Mouse (Mus musculus) gastrocnemius, postnatal 10 days (tissue): Measurements from ENCODE around the gene Kcnj12. TPM values are rescaled to one million over a fixed set of nuclear protein-coding genes. Genes with fewer than 3 reads are reported as not detected.
A peak's percentile ranks its signal among the peaks of the same experiment; 100 is the strongest.

Experiments used
- DNase-seq: peaks from one replicate; pipeline ENCODE4 v3.0.0; 2021; ENCODE audit warnings: mixed read lengths
- long read RNA-seq, 2 experiments: library from polyadenylated mRNA; stranded (forward); transcript quantifications; one replicate each; pipeline ENCODE4 v2.0.0; 2021
- total RNA-seq, 2 experiments: library from RNA; stranded (reverse); gene quantifications; 2 replicates each; pipeline ENCODE4 v1.2.3; 2021

Kcnj12 gene
- 10 to 100 TPM; 21.6 to 33.9 TPM for total RNA-seq
- long read RNA-seq, experiment 1, transcript Kcnj12-202 (2 exons, 2,291 nt) = major isoform, 31 of 45 reads
- long read RNA-seq, experiment 1, partial matches to known transcripts = 9 of 45 reads
- long read RNA-seq, experiment 1, other reads (novel, unspliced or antisense) = 5 of 45 reads
- long read RNA-seq, experiment 2, transcript Kcnj12-202 (2 exons, 2,291 nt) = major isoform, 19 of 24 reads
- long read RNA-seq, experiment 2, partial matches to known transcripts = 0 of 24 reads
- long read RNA-seq, experiment 2, other reads (novel, unspliced or antisense) = 5 of 24 reads

GRCm38 (mm10) chr11:61022550-61023391, at the start of gene Kcnj12:
TSS of gene Kcnj12 (plus strand) at chr11:61022564.
- DNase-seq = peak; percentile 28

DNA sequence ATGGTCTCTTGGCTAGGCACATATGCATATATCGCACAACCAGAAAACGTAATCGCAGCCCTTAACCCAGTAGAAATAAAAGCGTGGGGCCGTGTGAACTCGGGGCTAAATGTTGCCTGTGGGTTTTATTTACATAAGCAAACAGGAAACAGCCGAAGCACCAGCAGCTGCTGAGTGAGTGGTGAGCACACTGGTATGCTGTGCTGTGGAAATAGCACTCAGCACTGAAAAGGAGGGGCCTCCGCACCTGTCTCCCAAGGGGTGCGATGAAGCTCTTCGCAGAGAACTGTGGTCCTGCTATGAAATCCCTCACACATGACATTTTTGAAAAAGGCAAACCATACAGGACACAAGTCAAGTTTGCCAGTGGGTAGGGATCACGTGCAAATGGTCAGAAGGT, 47.3 kb upstream of the Kcnj12 start:
- DNase-seq = no peak

GRCm38 (mm10) chr11:60976234-60976633, 46.1 kb upstream of the Kcnj12 start:
- no peak for DNase-seq

DNA sequence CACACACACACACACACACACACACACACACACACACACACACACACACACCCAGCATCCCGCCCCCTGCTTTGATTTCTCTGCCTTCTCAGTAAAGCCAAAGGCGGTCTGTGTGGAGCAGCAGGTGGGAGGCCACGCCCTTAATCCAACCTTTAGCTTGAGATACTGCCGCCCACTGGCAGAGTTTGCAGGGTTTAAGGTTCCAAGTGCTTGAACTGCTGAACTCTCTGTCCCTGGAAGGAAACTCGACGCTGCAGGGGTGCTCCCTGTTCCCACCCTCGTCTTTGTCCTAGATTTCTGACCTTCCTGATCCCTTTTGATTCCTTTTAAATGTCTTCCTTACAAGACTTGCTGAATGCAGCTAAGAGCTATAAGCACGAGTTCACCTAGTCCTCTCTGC, 45.6 kb upstream of the Kcnj12 start:
- DNase-seq = no peak

DNA sequence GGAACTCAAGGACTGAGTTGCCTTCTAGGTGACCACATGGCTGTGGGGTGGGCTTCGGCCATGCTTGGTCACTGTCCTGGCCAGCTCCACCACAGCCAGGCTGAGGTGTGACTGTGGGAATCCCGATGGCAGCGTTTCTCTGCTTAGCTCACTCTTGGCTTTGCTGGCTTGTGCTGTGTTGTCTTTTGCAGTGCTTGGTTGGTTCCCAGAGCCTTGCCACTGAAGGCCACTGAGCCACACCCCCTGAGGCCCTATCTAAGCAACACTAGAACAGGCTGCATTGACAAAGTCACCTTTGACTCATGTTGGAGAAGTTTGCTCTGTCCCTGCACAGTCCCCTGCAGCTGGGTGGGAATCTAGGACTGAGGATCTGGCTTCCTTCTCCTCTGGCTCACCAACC, 45.2 kb upstream of the Kcnj12 start:
- DNase-seq = no peak

GRCm38 (mm10) chr11:60978658-60979057, 43.7 kb upstream of the Kcnj12 start:
- no peak for DNase-seq

- no peak for DNase-seq
Observed at GRCm38 (mm10) chr11:60979788-60980187, 42.6 kb upstream of the Kcnj12 start.

DNA sequence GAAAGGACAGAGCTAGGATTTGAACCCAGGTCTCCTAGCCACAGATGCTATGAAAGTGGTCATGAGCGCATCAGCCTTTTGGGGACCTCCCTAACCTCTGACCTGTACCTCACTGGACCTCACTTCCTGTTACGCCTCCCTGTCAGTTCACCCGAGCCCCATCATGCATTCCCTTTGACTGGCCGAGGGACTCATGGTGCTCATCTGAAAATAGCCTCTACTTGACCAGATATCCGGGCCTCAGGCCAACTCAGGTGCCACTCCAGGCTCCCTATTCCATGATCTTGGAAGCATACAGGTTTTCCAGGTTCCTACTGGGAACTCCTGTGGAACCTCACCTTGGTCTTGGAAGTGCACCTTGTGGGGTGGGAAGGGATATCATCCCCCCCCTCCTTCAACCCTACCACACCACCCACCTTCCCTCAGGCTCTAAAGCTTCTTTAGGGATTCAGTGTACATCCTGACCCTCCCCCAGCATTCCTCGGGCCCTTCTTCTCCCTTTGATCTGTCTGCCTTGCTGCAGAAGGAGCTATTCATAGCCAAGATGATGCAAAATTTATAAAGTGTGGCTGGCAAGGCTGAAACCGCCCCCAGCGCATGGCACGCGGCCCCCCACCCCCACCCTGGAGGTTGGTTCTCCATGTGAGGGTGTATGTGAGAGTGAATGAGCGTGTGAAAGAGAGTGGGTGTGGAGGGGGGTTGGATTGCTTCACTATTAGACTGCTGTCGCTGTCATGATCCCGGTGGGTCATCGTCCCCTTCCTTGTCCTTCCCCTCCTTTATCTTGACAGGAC, 40.5 kb upstream of the Kcnj12 start:
- DNase-seq = no peak

- DNase-seq = peak; percentile 55
Observed at GRCm38 (mm10) chr11:60984912-60985558, 37.3 kb upstream of the Kcnj12 start.

- DNase-seq = no peak
Observed at GRCm38 (mm10) chr11:60990428-60990827, 31.9 kb upstream of the Kcnj12 start.

GRCm38 (mm10) chr11:61002736-61003135, 19.6 kb upstream of the Kcnj12 start:
- DNase-seq = no peak

GRCm38 (mm10) chr11:61004046-61004445, 18.3 kb upstream of the Kcnj12 start:
- no peak for DNase-seq

GRCm38 (mm10) chr11:61004781-61005180, 17.6 kb upstream of the Kcnj12 start:
- no peak for DNase-seq

DNA sequence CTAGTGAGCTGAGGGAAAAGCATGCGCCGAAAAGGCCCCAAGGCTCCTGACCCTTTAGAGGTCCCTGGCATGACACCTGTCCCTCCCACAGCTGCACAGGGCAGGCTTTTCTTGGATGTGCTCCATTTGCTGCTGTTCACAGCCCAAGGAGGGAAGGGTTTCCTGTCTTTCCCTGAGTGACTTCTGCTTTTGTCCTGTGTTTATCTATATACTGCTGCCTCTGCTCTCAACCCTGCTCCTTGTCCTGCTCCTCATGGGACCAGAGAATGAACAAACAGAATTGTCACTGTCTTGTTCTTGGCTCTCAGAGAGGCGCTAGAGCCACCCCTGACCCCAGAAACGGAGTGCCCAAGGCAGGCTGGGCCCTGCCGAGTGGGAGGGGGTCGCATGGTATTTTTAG, 17.0 kb upstream of the Kcnj12 start:
- DNase-seq = no peak

- no peak for DNase-seq
Observed at GRCm38 (mm10) chr11:61011736-61012294, 10.5 kb upstream of the Kcnj12 start.

- no peak for DNase-seq
Observed at GRCm38 (mm10) chr11:61016866-61017398, 5.4 kb upstream of the Kcnj12 start.

GRCm38 (mm10) chr11:61021129-61021528, 1.2 kb upstream of the Kcnj12 start:
- no peak for DNase-seq

DNA sequence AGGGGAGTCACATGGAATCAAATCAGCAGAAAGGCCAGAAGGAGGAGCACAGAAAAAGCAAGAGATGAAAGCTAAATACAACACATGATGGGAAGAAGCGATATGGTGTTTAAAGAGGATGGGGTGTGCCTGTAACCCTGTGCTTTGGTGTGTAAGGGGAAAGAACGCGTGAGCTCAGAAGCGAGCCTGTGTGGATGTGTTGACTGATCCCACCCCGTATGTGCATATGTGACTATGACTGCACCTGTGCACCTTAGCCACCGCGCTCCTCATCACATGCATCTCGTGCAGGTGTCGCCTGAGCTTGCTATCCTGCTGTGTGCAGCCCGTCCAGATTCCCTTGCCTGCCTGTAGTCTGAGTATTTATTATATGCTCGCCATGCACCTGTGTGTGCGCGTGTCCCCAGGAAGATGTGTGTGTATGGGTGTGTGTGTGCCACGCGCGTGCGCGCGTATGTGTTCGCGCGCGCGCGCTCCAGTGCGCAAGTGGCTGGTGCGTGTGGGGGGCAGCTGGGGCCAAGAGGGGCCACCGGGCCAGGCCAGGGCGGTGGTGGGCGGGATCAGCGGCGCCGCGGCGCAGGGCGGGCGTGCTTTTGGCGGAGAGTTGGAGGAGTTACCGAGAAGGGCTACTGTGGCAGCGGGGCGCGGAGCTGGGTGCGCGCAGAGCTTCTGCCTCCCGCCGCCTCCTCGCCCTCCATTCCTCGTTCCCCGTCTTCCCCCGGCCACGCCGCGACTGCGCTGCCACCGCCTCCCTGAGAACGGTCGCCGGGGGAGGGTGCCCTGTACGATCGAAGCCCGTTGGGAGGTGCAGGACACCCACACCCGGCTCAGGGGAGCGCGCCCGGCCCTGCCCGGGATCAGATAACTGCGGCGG, 451 bp upstream of the Kcnj12 start:
- peak; percentile 51 for DNase-seq

DNA sequence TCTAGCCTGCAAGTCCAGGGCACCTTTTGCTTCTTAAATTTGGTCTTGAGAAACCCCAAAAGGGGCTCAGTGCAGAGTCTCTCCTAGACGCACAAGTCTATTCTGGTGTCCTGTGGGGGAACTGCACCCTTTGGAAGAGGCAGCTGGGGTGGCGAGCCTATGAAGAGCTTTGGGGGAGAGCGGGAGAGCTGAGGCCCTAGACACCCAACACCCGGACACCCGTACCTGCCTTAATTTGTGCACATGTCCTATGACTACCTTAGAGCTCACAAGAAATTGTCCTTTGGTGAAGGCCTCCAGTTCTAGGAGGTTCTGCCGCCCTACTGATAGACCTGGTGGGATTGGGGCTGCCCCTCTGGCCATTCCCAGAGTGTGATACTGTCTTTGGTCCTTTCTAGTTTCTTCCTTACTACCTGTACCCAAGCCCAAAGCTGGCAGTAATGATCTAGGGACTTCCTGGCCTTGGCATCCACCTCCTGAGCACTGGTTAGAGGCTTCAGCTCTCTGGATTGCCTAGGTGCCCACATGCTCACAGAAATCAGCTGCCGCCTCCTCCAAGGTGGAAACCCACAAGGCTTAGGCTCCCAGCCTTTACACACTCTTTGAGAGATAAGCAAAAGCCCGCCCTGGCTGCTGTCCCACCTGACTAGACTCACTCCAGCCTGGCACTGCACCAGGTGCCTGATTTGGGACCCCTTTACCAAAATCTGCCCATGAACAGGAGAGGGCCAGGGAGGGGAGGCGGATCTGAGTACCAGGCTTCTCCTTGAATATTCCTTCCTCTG, 1.2 kb downstream of the Kcnj12 start:
- no peak for DNase-seq

GRCm38 (mm10) chr11:61024388-61024787, 2.0 kb downstream of the Kcnj12 start:
- DNase-seq = no peak
